Mouse (Mus musculus) frontal cortex, adult 2 months (tissue): ENCODE data around the gene Tmem100. TPM values are rescaled to one million over a fixed set of nuclear protein-coding genes. Genes with fewer than 3 reads are reported as not detected.

Experiments
- DNase-seq, 2 experiments: peaks; one replicate each; pipeline ENCODE4 v3.0.0; 2022; ENCODE audit warnings: low spot score in 1 of 2; ENCODE audit errors: extremely low spot score in 1 of 2
- polyA plus RNA-seq: library from polyadenylated mRNA; depleted of rRNA; stranded (reverse); fragments of >200 nt; gene quantifications from 2 replicates; pipeline ENCODE4 v1.2.3, GENCODE M21; 2012

Gene Tmem100
- polyA plus RNA-seq, 1 experiment, result 20.2 TPM

DNA sequence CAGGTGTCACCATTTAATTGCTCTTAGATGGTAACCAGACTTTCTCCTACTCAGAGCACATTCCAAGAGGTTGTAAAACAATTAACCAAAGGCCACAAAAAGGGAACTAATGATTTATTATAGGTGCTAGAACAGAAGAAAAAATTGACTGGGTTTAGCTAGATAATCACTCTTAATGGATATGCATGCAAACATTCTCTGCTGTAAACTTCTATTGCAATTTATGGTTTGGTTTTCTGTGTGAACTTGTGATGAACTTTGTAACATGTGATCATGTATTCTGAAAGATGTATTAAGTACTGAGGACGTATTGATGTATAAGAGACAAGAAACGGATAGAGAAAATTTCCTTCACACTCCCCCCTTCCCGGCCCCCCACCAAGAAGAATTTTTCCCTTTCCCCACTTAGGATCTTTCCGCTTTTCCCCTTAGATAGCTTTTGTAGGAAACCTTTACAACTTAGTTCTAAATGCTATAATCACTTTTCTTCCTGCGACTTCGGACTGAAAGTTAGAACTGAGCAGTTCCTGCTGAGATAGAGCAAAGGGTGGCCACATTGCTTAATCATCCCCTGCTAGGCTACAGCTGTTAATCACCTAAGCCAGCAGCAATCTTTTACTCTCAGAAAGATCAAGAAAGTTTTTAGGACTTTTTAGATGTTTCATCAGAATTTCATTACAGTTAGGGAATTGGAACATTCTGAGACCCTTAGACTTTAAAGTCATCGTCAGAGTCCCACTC, 22.2 kb upstream of the Tmem100 start:
- no peak for DNase-seq

DNA sequence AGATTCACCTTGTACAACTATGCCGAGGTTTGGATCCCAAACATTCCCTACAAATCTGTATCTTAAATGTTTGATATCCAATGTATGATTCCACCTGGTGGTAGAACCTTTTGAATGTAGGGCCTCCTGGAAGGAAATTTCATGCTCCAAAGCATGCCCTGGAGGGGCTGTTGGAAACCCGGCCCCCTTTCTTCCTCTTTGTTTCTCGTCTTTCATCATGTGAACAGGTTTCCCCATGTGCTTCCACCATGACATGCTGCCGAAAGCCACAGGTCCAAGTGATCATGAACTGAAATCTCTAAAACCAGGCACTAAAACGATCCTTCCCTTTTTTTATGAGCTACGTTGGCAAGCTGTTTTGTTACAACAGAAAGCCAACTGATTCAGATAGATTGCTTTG, 16.5 kb upstream of the Tmem100 start:
- DNase-seq, result no peak

DNA sequence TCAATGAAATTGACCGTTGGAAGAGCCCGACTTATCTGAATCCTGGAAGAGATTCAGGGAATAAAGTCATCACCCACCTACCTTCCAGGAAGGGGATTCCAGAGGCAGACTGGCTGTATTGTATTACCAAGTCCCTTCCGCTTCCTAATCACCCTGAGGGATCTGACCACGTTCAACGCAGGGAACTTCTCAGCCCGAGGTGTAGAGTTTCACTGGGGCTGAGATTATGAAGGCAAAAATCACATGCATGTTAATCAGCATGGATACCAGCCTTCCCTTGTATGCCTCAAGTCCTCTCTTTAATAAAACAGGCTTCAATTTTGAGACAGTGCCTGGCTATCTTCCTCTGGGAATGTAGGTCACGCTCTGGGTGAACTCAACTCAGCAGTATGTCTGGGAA, 14.9 kb upstream of the Tmem100 start:
- DNase-seq, result no peak

DNA sequence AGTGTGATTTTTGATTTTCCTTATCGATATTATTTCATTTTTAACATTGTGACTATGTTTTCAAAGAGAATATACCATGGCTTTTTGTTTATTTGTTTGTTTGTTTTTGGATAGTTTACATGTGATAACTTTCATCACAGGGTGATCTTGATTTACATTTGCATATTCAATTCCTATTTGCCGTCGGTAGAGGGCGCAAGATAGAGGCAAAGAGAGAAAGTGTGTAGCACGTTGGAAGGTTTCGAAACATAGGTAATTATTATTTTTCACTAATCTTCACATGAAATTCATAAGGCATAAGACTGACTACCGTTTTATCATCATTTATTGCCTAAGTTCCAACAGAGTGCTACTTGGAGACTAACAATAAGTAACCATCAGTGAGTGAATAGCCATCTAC, 11.0 kb upstream of the Tmem100 start:
- DNase-seq, result peak in 1 of 2 experiments; percentile 70

DNA sequence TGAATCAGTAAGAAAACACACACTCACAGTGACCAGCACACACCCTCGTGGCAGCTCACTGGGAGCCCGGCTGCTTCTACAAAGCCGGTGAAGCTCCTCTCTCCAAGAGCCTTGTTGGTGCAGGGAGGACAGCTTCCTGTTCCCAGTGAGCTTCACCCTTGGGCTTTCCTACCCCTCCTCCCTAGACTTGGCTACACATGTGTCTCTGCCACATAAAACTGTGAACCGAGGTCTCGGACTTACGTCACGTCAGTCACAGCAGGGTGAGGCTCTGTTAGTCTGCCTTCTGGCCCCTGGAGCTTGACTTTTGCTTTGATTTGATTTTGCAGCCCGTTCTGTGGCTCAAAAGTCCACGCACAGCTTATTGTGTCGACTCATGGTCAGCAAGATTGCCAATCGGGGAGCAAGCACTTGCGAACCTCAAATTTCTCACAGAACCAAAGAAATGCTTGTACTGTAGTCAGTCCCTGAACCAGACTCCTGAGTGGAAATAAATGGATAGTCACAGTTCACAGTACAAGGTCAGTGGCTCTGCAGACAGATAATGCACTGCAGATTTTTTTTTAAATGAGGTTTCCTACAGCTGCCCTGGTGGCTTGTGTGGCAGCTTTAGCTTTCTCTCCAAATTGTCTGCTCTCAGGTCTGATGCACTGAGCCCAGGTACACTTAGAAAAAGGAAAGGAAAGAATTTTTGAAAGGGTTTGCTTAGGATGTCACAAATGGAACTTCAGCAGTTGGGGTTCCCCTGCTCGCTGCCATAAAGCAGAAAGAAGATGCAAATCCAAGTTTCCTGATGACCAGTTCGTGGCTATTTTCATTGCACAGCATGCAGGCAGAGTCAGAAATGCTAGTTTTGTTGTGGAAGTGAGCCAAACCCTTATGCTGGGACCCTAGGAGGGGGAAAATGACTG, 4.0 kb upstream of the Tmem100 start:
- no peak for DNase-seq

DNA sequence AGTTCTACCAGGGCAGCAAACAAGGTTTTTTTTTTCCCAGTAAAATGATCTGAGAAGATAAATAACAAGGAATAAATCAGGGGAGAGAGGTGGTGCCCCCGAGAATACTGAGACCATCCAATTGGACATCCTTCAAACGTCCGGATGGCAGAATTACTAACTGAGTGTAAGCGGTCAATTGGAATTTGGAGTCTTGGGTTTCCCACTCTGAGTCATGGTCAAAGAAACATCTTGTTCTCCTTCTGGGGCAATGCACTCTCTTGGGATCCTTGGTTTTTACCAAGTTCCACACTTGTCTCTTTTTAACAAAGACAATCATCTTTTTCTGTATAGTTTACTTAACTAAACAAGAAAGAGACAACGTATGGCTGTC, 3.4 kb upstream of the Tmem100 start:
- no peak for DNase-seq

DNA sequence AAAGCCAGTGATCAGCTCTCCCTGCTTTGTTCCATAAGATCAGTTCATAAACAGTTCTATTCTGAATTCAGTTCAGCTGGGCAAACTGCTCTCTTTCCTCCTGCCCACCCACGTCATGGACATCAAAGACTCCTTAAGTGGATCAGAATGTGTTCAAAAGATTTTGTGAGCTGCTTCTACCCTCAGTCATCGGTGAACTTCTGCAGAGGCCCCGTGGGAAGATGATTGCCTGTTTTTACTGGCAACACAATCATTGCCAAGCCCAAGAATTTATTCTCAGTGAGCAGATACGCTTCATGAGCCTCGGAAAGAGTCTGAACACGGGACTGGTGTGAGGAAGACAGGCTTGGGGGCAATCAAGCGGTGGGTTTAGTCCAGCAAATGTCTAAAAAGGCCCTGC, 2.9 kb upstream of the Tmem100 start:
- DNase-seq, result no peak

DNA sequence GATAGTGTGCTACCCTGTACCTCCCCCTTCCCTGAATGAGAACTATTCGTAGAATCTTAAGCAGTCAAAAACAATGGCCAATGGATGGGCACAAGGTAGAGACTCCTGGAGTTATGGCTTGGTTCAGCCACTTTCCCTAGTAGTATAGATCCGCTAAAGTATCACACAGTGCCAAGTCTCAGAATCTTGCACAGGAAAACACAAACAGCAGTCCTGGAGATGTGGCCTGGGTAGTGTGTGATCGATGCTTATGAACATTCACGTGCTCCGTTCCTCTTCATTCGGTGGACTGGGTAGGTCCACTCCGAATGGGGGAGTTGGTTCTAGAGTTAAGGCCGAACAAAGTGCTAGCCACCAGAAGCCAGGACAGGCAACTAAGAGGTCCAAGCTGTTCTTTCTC, 1.4 kb upstream of the Tmem100 start:
- DNase-seq, result no peak

DNA sequence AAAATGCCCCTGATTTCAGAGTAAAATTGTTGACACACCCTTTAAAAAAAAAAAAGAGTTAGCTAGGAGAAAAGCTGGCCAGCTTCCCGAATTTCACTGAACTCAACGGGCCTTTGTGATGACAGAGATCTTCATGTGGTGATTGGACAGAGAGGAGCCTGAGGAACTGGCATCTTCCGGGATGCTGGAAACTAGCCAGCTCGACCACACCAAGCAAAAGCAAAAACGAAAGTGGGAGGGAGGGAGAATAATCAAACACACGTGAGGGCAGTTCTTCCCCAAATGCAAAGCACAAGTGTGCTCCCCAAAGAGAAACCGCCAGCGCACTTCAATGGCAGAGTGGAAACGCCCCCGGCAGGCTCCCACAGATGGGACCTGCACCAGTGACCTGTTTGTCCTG, 794 bp upstream of the Tmem100 start:
- DNase-seq, result peak in 1 of 2 experiments; percentile 20

DNA sequence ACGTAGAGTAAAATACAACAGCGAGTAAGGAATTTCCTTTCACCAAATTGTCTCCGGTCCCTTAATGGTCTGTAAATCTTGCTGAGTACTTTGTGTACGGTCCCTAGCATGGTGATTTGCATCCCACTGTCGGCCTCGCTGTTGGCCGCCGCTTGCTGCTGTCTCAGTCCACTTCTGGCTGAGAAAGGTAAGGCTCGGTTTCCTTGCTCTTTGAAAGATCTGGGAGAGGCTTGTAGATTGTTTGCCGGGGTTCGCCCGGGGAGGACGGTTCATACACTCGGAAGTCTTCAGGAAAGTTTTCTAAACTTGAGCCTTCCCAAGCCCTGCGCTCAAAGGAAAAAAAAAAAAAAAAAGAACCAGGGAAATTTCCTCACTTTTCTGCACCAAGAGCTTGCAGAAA, 409 bp downstream of the Tmem100 start:
- peak in 1 of 2 experiments; percentile 56 for DNase-seq

DNA sequence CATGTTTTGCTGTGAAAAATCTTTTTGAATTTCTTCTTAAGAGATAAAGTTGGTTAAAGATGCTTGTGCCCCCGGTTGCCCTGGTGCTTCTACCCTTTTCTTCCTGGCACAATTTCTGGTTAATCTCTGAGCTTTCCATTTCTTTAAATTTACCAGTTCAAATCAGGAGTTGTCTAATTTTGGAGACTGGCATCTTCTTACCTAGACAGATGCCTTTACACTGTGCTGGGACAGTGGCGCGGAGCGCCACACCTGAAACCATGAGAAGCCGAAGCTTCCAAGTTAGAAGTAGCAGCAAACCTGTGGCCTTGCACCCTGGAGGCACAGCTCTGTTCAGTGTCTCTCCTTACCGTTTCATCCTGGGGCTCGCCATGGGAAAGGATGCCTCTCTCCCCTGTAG, 928 bp downstream of the Tmem100 start:
- DNase-seq, result no peak

DNA sequence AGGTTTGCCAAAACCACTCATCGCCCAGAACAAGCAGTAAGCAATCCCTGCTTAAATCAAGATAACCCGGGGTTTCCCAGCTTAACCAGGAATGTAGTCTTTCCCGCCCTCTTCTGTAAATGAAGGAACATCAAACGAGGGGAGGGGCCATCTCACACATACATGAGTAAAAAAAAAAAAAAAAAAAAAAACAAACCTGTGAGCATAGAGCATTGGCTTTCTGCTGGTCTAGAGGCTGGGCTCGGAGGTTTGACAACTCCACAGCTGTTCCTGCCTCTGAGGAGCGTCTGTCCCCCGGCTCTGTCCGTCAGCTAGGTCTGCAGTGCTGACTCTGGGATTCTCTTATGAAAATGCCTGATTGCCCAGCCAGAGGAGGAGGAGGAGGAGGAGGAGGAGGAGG, 2.7 kb downstream of the Tmem100 start:
- no peak for DNase-seq

DNA sequence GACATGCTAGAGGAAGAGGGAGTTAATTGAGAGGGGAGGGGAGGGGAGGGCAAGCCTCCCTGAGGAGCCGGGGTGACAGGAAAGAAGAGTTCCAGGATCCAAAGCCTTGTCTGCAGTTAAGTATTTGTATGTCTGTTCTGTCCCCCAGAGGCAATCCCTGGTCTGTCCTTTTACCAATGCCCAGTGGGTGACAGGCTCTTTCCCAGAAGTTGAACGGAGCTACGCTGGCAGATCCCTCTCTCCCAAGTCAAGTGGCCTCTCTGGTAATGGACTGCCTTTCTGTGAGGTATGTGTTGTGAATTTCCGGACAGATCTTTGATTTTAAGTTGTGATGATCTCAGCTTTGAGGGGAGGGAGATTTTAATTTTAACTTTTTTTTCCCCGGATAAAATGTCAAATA, 3.3 kb downstream of the Tmem100 start:
- DNase-seq, result no peak

DNA sequence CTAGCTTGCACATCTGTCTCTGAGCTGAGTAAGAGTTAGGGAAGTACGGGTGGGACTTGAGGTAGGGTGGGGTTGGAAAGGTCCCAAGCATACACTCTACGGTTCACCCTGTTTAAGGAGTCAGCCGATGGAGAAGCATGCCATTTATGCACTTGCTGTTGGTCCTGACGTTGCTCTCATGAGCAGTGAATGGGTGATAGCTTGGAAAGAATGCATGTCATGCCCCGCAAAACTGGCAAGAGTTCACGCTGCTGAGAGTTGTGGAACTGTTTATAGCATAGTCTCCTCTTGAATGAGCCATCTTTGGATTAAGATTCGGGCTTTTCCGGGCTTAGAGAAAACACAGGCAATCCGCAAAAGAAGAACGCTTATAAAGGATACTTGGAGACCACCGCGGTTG, 4.5 kb downstream of the Tmem100 start:
- DNase-seq, result no peak

DNA sequence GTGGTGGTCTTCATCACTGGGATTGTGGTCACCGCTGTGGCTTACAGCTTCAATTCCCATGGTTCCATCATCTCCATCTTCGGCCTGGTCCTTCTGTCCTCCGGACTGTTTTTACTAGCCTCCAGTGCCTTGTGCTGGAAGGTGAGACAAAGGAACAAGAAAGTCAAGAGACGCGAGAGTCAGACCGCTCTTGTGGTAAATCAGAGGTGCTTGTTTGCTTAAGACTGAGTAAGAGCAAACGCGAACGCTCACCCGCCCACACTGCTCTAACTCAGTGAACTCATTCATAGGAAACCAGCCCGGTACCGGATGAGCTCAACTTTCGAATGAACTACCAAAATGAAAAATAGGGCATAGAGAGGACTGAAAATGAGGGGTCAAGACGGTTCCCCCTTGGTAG, 5.4 kb downstream of the Tmem100 start:
- DNase-seq, result no peak

DNA sequence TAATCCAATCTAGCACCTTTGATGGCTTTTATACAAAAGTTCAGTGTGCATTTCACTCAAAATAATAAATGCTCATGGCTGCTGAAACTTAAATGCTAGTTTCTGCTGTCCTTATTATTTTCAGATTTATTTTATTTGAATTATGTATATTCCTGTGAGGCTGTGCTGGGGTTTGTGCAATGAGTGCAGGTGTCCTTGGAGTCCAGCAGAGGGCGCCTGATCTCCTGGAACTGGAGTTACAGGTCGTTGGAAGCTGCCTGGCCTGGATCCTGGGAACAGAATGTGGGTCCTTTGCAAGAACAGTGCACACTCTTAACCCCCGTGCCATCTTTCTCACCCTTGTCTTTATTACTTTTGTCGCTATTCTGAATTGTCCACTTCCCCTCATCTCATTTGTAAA, 6.3 kb downstream of the Tmem100 start:
- no peak for DNase-seq

DNA sequence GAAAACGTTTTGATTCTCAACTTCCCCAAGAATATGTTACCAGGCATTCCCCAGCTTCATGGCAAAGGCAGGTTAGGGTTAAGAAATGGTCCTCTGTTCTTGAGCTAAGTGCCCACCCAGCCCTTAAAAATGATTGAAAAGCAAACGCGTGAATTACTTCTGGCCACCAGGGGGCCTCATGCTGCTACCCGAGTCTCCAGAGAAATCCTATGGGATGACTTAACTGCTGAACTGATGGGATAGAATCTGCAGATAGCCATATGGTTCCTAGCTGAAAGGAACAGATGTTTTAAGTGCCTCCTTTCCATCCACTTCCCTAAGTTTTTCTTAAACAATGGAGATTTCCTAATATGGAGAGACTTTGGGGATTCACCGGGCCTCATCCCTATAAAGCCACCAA, 7.9 kb downstream of the Tmem100 start:
- DNase-seq, result peak in 1 of 2 experiments; percentile 73

DNA sequence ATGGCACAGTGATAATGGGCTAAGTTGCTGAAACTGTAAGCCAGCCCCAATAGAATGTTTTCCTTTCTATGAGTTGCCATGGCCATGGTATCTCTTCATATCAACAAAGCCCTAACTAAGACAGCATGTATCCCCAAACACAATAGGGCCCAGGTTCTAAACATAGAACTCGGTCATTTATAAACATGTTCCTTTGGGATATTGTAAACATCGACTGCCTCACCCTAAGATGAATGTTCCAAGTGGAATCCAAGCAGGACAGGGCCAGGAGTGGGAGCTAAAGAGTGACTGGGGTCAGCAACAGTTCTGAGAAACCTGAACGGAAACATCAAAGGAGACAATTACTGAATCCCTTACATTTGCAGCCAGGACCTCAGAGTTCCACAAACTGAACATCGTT, 14.3 kb downstream of the Tmem100 start:
- DNase-seq, result no peak

DNA sequence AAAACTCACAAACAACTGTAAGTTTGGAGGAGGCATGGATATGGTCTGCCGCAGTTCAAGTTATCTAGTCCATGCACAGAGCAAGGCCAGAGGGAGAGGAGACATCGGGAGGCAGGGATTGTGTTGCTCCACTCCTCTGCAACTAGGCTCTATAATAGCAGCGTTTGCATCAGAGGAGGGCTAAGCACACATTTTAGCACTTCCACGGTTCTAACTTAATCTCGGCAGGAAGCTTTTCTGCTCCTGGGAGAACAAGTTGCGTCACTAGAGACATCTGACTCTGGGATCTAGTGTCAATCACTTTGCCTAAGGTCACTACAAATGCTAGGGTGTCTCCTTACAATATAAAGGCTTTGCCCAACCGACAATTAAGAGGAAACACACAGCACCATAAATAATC, 16.1 kb downstream of the Tmem100 start:
- no peak for DNase-seq

DNA sequence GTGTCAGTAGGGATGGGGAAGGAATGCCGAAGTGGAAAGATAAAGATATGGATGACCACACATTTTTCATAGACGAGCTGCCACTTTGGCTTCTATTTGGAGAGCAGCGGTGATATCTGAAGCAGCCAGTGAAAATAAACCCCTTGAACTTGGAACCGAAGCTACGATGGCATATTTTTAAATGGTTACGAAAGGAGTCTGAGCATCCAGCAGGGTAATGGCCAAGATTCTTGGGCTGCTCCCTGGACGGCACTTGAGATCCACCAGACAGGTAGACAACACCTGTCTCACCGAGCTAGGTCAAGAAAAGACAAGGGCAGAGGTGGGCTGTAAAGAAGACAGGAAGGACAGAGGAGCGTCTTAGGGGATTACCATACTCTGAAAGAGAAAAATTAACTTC, 17.1 kb downstream of the Tmem100 start:
- no peak for DNase-seq

DNA sequence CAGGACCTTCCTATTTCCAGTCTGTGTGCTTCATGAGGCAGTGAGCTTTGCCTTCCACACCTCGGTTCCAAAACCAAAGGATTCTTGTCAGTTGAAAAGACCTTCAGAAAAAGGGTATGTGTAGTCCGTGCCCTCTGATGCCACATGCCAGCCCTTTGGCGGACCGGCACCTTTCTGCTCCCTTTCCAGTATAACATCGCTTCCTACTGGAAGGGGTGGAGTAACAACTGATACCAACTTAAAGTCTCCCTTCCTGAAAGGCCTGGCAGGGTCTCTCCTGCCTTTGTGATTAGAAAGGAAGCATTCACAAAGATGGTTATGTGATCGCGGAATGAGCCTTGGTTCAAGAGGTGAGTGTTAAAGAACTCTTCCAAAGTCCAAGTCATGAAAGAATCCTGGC, 19.9 kb downstream of the Tmem100 start:
- DNase-seq, result no peak

DNA sequence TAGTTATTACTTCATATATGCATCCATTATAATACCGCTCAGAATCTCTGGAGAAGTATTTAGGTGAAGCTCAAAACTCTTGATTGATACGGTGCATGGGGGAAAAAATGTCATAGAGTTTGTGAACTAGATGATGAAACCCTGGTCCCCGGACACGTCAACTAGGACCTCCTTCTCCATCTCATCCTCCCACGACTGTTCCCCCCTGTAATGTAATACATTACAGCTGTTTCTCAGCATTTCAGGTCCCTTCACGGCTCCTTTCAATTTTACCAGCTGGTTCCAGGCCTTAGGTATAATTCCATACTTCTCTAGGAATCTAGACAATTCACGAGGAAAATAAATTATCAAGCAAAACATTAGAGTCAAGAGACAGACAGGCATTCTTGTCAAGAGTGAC, 22.6 kb downstream of the Tmem100 start:
- no peak for DNase-seq
